Mouse (Mus musculus) thymus, adult 2 months (tissue): ENCODE results near the gene Atp6v0d1.

ENCODE experiments used
- CTCF ChIP-seq: fragments of 200-500 bp; IDR thresholded peaks from 2 replicates; pipeline ENCODE4 v1.5.1; 2012; ENCODE audit warnings: mild to moderate bottlenecking, control low read depth, low read length, moderate library complexity, borderline replicate concordance; ENCODE audit not compliant: control insufficient read depth, poor library complexity, insufficient read depth; ENCODE audit errors: extremely low read depth
- POLR2A ChIP-seq: fragments of 200-500 bp; IDR thresholded peaks from 2 replicates; pipeline ENCODE4 v1.6.1; 2012; ENCODE audit warnings: mild to moderate bottlenecking, low read length, control low read depth, moderate library complexity; ENCODE audit not compliant: control insufficient read depth, poor library complexity, insufficient read depth; ENCODE audit errors: extremely low read depth

DNA sequence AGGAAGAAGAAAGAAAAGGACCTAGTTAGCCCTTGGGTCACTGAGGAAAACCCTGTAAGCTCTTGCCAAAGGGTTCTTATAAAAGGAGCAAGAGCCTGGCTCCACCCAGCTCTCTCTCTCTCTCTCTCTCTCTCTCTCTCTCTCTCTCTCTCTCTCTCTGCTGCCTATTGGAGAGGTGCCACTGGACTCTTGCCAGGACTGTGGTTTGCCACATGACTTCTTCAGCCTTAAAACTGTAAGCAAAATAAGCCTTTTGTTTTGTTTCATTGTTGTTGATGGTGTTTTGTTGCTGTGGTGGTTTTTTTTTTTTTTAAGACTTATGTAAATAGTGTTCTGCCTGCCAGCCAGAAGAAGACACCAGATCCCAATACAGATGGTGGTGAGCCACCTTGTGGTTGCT is 7.6 kb upstream of the Atp6v0d1 start:
- TF ChIP-seq CTCF (no peak), POLR2A (no peak)
